Mouse (Mus musculus): ENCODE measurements around the gene Slc2a6. TPM values are rescaled to one million over a fixed set of nuclear protein-coding genes. Genes with fewer than 3 reads are reported as not detected.

Gene Slc2a6
- total and polyA plus RNA-seq, 3 experiments, result 2.6 to 3.2 TPM; not detected in 1

DNA sequence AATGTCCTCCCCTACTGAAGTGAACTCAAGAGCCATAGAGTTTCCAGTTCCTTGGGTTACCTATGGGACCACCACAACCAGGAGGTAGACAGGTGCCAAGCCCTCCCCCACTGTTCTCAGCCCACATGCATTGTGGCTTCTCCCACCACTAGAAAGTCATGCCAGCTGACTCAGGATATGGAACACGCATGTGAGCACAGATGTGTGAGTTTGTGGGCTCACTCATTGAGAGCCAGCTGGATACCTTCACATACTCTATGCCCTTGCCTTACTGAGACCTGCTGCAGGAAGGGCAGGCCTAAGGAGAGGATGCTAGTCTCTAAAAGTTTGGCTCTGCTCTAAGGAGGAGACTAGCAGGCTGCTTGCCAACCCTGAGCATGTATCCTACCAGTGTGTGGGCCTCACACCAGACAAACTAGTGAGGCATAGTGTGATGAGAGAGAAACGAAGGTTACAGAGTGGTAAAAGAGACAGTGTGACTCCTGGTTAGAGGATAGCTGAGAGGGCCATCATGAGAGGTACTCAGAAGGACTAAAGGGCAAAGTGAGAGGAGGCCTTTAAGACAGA, 42.5 kb upstream of the Slc2a6 start:
- H3K36me3 ChIP-seq (ENCODE audit: control insufficient read depth in 1 of 2, insufficient read depth in 2 of 2, low read length in 2 of 2), result no peaks in the 10 kb centered on the region
- no peaks in the 10 kb centered on the region for H3K9me3 ChIP-seq (replicated peaks; ENCODE audit: insufficient read depth, low read length)
- no peak for DNase-seq (ENCODE audit: low read depth, low spot score)
- peaks cover 0 to 3% of the 10 kb centered on the region in 2 experiments; a peak in 2 of 4 replicates for H3K27me3 ChIP-seq (ENCODE audit: control insufficient read depth in 1 of 2, insufficient read depth in 2 of 2, low read length in 2 of 2)
- H3K27ac ChIP-seq (ENCODE audit: control insufficient read depth, low read depth, low read length), result no peak overlapping the region
- no peak overlapping the region for H3K4me3 ChIP-seq (ENCODE audit: control insufficient read depth in 1 of 2, insufficient read depth in 1 of 2, low read depth in 2 of 2, low read length in 2 of 2)
- no peak overlapping the region for H3K9ac ChIP-seq (ENCODE audit: control insufficient read depth, low read depth, low read length, poor library complexity, severe bottlenecking)
- no peaks in the 10 kb centered on the region for H3K79me2 ChIP-seq (ENCODE audit: control insufficient read depth, insufficient read depth, low read length, poor library complexity)
- TF ChIP-seq SMC3 (IDR thresholded peaks at IDR 0.05; ENCODE audit: low read depth, low read length), result no peak
- TF ChIP-seq KAT2A (conservative IDR thresholded peaks at IDR 0.05; ENCODE audit: low read depth, low read length), result no peak
- no peak for TF ChIP-seq EP300 (IDR thresholded peaks at IDR 0.05; ENCODE audit: low read depth in 1 of 2, low read length in 2 of 2)
- TF ChIP-seq MAZ (IDR thresholded peaks at IDR 0.05; ENCODE audit: low read depth, low read length), result no peak
- no peak for TF ChIP-seq CTCF (IDR thresholded peaks at IDR 0.05 in 2 of 3, conservative IDR thresholded peaks at IDR 0.05 in 1 of 3; ENCODE audit: control insufficient read depth in 1 of 3, insufficient read depth in 1 of 3, low read depth in 2 of 3, low read length in 3 of 3, poor library complexity in 1 of 3, severe bottlenecking in 1 of 3)
- TF ChIP-seq MAX (IDR thresholded peaks at IDR 0.05; ENCODE audit: low read length), result no peak
- no peak for TF ChIP-seq E2F4 (IDR thresholded peaks at IDR 0.05; ENCODE audit: borderline replicate concordance, low read depth, low read length)
- H3K4me1 ChIP-seq (ENCODE audit: control insufficient read depth in 1 of 2, insufficient read depth in 2 of 2, low read length in 2 of 2), result no peaks in the 10 kb centered on the region

GRCm38 (mm10) chr2:27069646-27070045, 41.8 kb upstream of the Slc2a6 start:
- Histone ChIP-seq H3K9ac (ENCODE audit: control insufficient read depth, low read depth, low read length, poor library complexity, severe bottlenecking) (no peak overlapping the region), H3K27me3 (ENCODE audit: control insufficient read depth in 1 of 2, insufficient read depth in 2 of 2, low read length in 2 of 2) (peaks cover 0 to 3% of the 10 kb centered on the region in 2 experiments; a peak in 2 of 4 replicates), H3K4me1 (ENCODE audit: control insufficient read depth in 1 of 2, insufficient read depth in 2 of 2, low read length in 2 of 2) (no peaks in the 10 kb centered on the region), H3K36me3 (ENCODE audit: control insufficient read depth in 1 of 2, insufficient read depth in 2 of 2, low read length in 2 of 2) (no peaks in the 10 kb centered on the region), H3K9me3 (replicated peaks; ENCODE audit: insufficient read depth, low read length) (no peaks in the 10 kb centered on the region), H3K79me2 (ENCODE audit: control insufficient read depth, insufficient read depth, low read length, poor library complexity) (no peaks in the 10 kb centered on the region), H3K27ac (ENCODE audit: control insufficient read depth, low read depth, low read length) (no peak overlapping the region), H3K4me3 (ENCODE audit: control insufficient read depth in 1 of 2, insufficient read depth in 1 of 2, low read depth in 2 of 2, low read length in 2 of 2) (no peak overlapping the region)
- no peak for DNase-seq (ENCODE audit: low read depth, low spot score)
- TF ChIP-seq SIN3A (IDR thresholded peaks at IDR 0.05; ENCODE audit: low read length), result no peak
- TF ChIP-seq MAX (IDR thresholded peaks at IDR 0.05; ENCODE audit: low read length), result no peak
- no peak for TF ChIP-seq JUND (IDR thresholded peaks at IDR 0.05; ENCODE audit: low read depth, low read length)
- no peak for TF ChIP-seq RCOR1 (IDR thresholded peaks at IDR 0.05; ENCODE audit: low read depth, low read length)
- TF ChIP-seq TBP (IDR thresholded peaks at IDR 0.05; ENCODE audit: low read depth, low read length), result no peak
- TF ChIP-seq HCFC1 (IDR thresholded peaks at IDR 0.05; ENCODE audit: low read depth, low read length), result no peak
- no peak for TF ChIP-seq ELF1 (IDR thresholded peaks at IDR 0.05; ENCODE audit: low read depth, low read length)
- no peak for TF ChIP-seq KAT2A (conservative IDR thresholded peaks at IDR 0.05; ENCODE audit: low read depth, low read length)
- no peak for TF ChIP-seq GABPA (IDR thresholded peaks at IDR 0.05; ENCODE audit: low read depth, low read length)
- TF ChIP-seq ZKSCAN1 (IDR thresholded peaks at IDR 0.05; ENCODE audit: low read depth, low read length), result no peak

GRCm38 (mm10) chr2:27067996-27068395, 40.2 kb upstream of the Slc2a6 start:
- Histone ChIP-seq H3K79me2 (ENCODE audit: control insufficient read depth, insufficient read depth, low read length, poor library complexity) (no peaks in the 10 kb centered on the region), H3K27me3 (ENCODE audit: control insufficient read depth in 1 of 2, insufficient read depth in 2 of 2, low read length in 2 of 2) (peaks cover 0 to 3% of the 10 kb centered on the region in 2 experiments; a peak in 3 of 4 replicates), H3K9me3 (replicated peaks; ENCODE audit: insufficient read depth, low read length) (no peaks in the 10 kb centered on the region), H3K9ac (ENCODE audit: control insufficient read depth, low read depth, low read length, poor library complexity, severe bottlenecking) (no peak overlapping the region), H3K27ac (ENCODE audit: control insufficient read depth, low read depth, low read length) (no peak overlapping the region), H3K4me3 (ENCODE audit: control insufficient read depth in 1 of 2, insufficient read depth in 1 of 2, low read depth in 2 of 2, low read length in 2 of 2) (no peak overlapping the region), H3K4me1 (ENCODE audit: control insufficient read depth in 1 of 2, insufficient read depth in 2 of 2, low read length in 2 of 2) (no peaks in the 10 kb centered on the region), H3K36me3 (ENCODE audit: control insufficient read depth in 1 of 2, insufficient read depth in 2 of 2, low read length in 2 of 2) (no peaks in the 10 kb centered on the region)
- DNase-seq (ENCODE audit: low read depth, low spot score), result no peak
- no peak for TF ChIP-seq CTCF (IDR thresholded peaks at IDR 0.05 in 2 of 3, conservative IDR thresholded peaks at IDR 0.05 in 1 of 3; ENCODE audit: control insufficient read depth in 1 of 3, insufficient read depth in 1 of 3, low read depth in 2 of 3, low read length in 3 of 3, poor library complexity in 1 of 3, severe bottlenecking in 1 of 3)
- no peak for TF ChIP-seq MXI1 (IDR thresholded peaks at IDR 0.05; ENCODE audit: low read depth, low read length)
- no peak for TF ChIP-seq BHLHE40 (IDR thresholded peaks at IDR 0.05; ENCODE audit: borderline replicate concordance, low read depth, low read length)
- TF ChIP-seq NELFE (IDR thresholded peaks at IDR 0.05; ENCODE audit: low read depth, low read length), result no peak
- TF ChIP-seq ZC3H11A (IDR thresholded peaks at IDR 0.05; ENCODE audit: low read depth, low read length), result no peak
- TF ChIP-seq SMC3 (IDR thresholded peaks at IDR 0.05; ENCODE audit: low read depth, low read length), result no peak
- no peak for TF ChIP-seq GABPA (IDR thresholded peaks at IDR 0.05; ENCODE audit: low read depth, low read length)
- TF ChIP-seq CHD2 (IDR thresholded peaks at IDR 0.05; ENCODE audit: low read length), result no peak
- TF ChIP-seq RAD21 (IDR thresholded peaks at IDR 0.05; ENCODE audit: low read depth, low read length), result no peak
- no peak for TF ChIP-seq ZMIZ1 (IDR thresholded peaks at IDR 0.05; ENCODE audit: low read depth, low read length)
- TF ChIP-seq UBTF (IDR thresholded peaks at IDR 0.05; ENCODE audit: borderline replicate concordance, insufficient read depth, low read depth, low read length), result no peak
- no peak for TF ChIP-seq USF1 (IDR thresholded peaks at IDR 0.05; ENCODE audit: low read depth, low read length)
- TF ChIP-seq SIN3A (IDR thresholded peaks at IDR 0.05; ENCODE audit: low read length), result no peak
- TF ChIP-seq POLR2A (IDR thresholded peaks at IDR 0.05; ENCODE audit: control insufficient read depth in 1 of 2, insufficient read depth in 1 of 2, low read depth in 1 of 2, low read length in 2 of 2, poor library complexity in 1 of 2), result no peak
- TF ChIP-seq HCFC1 (IDR thresholded peaks at IDR 0.05; ENCODE audit: low read depth, low read length), result no peak
- TF ChIP-seq ELF1 (IDR thresholded peaks at IDR 0.05; ENCODE audit: low read depth, low read length), result no peak
- no peak for TF ChIP-seq RCOR1 (IDR thresholded peaks at IDR 0.05; ENCODE audit: low read depth, low read length)
